Mouse (Mus musculus): Measurements from ENCODE around the gene Smad3.

The Smad3 gene

DNA sequence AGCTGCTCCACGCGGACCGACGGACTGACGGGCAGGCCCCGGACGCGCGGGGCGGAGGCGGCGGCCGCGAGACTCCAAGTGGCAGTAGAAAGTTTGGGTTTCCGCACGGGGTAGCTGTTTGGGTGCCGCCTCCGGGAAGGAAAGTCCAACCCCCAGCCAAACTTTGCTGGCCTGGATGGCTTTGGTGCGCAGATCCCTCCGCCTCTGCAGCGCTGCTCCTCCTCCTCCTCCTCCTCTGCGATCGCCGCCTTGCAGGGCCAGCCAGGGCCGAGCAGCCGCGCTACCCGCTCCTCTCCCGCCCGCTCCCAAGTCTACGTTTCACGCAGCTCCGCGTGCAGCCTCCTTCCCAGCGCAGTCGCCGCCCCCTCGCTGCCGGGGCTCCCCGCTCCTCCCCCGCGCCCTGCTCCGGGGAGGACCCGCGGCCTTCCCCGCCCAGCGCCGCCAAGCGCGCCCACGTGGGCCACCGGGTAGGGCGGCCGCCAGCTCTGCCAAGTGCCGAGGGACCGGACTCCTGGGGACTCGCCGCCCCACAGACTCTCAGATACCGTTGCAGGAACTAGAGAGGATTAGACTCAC, at the start of gene Smad3:
Gene Smad3 (minus strand): TSS at position 130 of the 576 bp plus-strand sequence.
- peak; percentile 92 for DNase-seq (ENCODE audit: low read depth, low spot score)

- peak; percentile 33 for DNase-seq (ENCODE audit: low read depth, low spot score)
Measured at GRCm38 (mm10) chr9:63804847-63805246, 47.1 kb upstream of the Smad3 start.

DNA sequence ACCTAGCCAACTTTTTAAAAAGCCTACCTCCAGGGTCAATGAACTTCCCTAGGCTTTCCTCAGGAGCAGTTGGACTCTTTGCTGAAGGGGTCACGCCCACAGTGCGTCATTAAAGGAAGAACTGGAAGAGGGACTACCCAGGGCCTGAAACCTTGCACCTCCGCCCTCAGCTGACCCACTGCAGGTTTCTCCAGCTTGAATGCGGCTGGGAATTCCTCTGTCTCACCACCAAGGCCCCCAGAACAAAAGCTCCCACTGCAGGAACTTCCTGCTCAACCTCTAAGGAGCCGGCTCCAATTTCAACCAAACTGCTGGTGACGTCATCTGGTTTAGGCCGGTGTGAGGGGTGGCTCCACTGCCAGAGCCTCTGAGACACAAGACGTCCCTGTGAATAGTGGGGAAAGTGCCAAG, 45.4 kb upstream of the Smad3 start:
- peak; percentile 70 for DNase-seq (ENCODE audit: low read depth, low spot score)

GRCm38 (mm10) chr9:63802504-63802903, 44.7 kb upstream of the Smad3 start:
- DNase-seq (ENCODE audit: low read depth, low spot score): no peak

- no peak for DNase-seq (ENCODE audit: low read depth, low spot score)
Measured at GRCm38 (mm10) chr9:63802080-63802479, 44.3 kb upstream of the Smad3 start.

GRCm38 (mm10) chr9:63796429-63796828, 38.6 kb upstream of the Smad3 start:
- DNase-seq (ENCODE audit: low read depth, low spot score): no peak

GRCm38 (mm10) chr9:63793731-63794495, 36.1 kb upstream of the Smad3 start:
- DNase-seq (ENCODE audit: low read depth, low spot score): peak; percentile 94

DNA sequence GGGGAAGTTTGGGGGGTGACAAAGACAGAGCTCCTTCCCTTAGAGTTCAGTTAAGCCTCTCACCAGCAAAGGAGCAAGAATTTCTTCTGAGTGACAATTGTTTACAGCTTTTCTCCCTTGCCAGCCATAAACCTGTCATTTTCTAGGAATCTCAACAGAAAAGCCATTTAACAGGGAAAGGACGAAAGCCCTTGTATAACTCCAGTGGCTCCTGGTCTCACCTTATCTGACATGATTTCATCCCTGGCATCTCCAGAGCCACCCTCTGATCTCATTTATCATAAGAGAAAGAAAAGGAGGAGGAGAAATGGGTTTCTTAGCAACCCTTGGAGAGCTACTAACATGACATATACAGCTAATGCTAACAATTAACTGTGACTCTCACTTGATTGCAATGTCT, 33.9 kb upstream of the Smad3 start:
- peak; percentile 51 for DNase-seq (ENCODE audit: low read depth, low spot score)

DNA sequence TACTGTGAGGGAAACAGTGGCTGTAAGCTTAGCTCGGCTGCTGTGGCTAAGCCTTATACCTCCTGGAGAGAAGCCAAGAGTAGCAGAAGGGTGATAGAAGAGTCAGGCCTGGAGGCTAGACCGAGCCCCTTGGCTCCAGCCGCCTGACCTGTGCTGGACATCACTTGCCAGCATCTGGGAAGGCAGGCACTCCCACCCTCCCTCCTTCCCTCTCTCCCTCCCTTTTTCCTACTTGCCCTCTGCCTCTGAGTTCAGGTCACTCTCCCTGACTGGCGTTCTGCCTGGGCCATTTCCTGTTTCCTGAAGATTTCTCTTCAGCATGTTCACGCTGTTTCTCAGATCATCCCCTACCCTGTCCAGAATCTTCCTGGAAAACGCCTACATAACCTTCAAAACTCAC, 33.5 kb upstream of the Smad3 start:
- peak; percentile 76 for DNase-seq (ENCODE audit: low read depth, low spot score)

DNA sequence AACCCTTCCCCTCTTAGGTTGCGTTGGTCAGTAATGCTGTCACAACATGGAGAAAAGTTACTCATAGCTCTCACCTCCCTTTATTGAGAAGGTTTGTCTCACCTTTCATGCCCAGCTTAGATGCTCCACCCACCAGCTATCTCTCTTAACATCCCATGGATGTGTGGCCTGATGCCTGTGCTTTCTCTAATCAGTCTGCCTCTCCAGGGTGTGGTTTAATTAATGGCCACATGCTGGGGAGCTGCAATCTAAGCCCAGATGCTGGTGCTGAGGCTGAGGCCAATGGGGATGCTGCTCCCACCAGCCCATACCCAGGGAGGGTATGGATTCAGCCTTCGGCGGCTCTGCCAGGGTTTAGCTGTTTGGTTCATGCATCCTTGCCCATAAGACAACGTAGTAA, 32.4 kb upstream of the Smad3 start:
- DNase-seq (ENCODE audit: low read depth, low spot score): no peak

- DNase-seq (ENCODE audit: low read depth, low spot score): no peak
Measured at GRCm38 (mm10) chr9:63789386-63789785, 31.6 kb upstream of the Smad3 start.

- DNase-seq (ENCODE audit: low read depth, low spot score): no peak
Measured at GRCm38 (mm10) chr9:63787606-63788005, 29.8 kb upstream of the Smad3 start.

DNA sequence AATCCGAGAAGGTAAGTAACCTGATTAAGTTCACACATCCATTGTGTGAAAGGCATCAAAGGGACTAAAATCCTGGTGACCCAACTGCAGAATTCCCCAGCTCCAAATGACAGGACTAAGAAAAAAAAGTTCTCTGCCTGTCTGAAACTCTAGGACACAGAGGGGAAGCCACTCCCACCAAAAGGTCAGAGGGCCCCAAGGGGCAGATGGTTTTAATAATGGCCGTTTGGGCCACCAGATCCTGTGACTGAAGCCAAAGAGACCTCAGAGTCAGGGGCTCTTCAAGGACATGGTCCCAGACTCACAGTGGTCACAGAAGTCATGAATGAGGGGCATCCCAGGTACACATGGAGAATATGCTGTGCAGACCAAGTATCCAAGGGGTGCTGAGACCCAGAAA, 29.3 kb upstream of the Smad3 start:
- no peak for DNase-seq (ENCODE audit: low read depth, low spot score)

DNA sequence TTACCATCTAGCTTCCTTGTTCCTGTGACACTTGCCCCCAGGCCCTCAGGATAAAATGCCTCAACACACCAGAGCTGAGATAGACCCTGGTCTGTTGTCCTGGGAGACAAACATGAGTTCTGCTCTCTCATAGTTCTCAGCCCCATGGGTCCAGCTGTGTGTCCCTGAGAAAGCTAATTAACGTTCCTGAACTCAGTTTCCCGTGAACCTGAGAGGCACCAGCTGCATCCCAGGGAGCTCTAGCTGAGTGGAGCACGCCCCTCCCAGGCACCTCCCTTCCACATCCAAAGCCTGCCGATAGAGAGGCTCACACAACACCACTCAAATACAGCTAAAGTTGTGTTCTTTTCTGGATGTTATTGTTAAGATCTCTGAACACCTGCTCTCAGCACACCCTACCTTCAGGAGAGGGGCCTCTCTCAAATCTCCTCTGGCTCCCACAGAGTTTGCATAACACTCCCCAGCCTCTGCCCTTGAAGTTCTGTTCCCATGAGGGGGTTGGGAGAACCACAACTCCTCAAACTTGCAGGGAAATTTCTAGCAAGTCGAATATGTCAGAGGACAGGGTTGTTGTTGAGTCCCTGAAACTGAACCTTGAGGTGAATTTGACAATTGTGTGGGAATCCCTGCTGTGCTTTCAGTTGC, 28.4 kb upstream of the Smad3 start:
- no peak for DNase-seq (ENCODE audit: low read depth, low spot score)

DNA sequence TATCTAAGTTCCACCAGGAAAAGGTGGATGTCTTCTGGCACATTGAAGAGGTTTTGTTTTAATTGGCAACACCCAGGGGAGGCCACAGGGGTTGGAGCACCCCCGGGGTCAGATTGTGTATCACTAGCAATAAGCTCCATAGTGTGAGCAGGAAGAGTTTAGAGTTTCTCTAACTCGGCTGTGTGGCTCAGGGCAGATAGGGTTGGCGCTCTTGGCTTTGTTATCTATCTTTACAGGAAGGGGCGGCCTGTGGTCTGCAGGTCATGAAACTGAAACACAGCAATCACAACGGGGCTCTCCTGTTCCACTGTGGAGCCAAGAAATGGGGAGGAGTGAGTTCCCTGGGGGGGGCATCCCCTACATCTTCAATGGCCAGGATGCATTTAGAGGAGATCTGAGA, 27.7 kb upstream of the Smad3 start:
- DNase-seq (ENCODE audit: low read depth, low spot score): no peak

DNA sequence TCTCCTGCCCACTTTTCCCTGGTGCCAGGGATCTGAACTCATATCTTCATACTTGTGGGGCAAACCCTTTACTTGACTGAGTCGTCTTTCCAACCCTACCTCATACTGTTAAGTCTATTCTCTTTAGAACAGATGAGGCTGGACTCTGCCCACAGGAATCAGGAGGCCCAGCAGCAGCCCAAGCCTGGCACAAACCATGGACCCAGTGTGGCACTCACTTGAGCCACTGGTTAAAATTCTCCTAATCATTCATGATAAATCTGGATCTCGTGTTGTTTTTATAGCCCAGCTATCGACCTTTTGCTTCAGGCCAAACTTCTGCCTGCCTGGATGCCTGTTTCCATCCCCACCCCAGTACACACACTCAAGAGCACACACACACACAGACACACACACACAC, 26.8 kb upstream of the Smad3 start:
- no peak for DNase-seq (ENCODE audit: low read depth, low spot score)

DNA sequence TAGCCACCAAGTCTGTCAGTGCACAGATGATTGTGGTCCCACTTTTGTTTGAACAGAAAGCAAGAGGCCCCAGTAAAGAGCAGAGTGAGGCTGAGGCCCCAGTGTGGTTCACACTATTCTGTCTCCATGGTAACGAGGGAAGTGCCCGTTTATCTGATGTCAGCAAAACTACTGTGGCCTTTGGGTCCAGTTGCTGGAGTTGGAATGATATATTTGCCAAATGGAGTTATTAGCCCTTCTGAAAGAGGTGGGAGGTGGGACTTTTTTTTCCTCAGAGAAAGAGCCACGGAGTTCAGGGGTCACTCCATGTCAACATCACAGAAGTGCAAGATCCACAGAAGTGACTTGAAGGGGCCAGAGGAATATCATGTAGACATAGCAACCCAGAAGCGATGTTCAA, 24.9 kb upstream of the Smad3 start:
- DNase-seq (ENCODE audit: low read depth, low spot score): no peak

GRCm38 (mm10) chr9:63781714-63782464, 24.1 kb upstream of the Smad3 start:
- DNase-seq (ENCODE audit: low read depth, low spot score): no peak

- no peak for DNase-seq (ENCODE audit: low read depth, low spot score)
Measured at GRCm38 (mm10) chr9:63779950-63780887, 22.4 kb upstream of the Smad3 start.

- no peak for DNase-seq (ENCODE audit: low read depth, low spot score)
Measured at GRCm38 (mm10) chr9:63776735-63777134, 18.9 kb upstream of the Smad3 start.

DNA sequence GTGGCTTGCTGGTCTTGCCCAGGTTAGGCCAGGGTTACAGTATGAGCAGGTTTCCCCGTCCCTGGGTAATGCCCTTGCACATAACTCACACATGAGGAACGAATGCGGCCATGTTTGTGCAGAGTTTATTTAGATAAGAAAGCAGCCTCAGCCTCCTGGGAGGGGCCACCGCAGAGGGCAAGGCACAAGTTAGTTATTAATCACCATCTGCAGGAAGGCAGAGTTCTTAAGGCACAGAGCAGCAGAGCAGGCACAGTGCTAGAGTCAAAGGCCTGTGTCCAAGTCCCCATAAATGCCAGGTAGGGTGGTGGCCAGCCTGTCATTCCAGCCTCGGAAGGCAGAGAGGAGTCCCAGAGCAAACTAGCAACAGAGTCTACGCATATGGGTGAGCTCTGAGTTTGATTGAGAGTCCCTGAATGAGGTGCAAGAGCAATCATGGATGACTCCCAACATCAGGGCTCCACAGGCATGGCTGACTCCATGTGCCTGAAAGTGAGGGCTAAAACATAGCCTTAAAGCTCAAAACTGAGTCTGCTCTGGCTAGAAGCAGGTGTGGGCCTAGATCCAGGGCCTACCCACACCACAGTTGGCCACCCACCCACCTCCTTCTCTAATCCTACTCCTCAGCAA, 17.2 kb upstream of the Smad3 start:
- DNase-seq (ENCODE audit: low read depth, low spot score): no peak
